Mouse (Mus musculus): ENCODE data around the gene Tfb2m. TPM values are rescaled to one million over a fixed set of nuclear protein-coding genes. Genes with fewer than 3 reads are reported as not detected.

The Tfb2m gene
- polyA plus RNA-seq, 1 experiment from 2014 or later = 31.1 TPM

DNA sequence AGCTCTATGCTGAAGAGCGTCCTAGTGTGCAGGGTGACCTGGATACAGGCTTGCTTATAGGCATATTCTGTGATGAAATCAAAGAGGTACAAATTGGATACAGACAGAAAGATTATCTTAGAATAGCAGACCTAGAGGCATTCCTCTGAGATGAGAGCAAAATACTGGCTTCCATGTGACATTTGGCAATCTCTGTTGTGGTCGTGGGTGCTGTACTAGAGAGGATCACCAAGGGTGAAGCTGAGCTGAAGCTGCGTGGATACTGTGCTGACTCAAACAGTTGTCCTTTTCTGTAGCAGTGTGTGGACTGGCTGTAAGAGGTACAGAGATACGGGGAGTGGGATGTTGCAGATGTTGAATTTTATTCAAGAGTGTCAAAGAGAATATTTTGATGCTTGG is 7.9 kb upstream of the Tfb2m start:
- Histone ChIP-seq H3K36me3 (no peaks in the 10 kb centered on the region), H3K4me3 (no peak overlapping the region), H3K4me1 (peaks cover 3% of the 10 kb centered on the region; the same call in 1 of the 2 replicates), H3K9ac (no peak overlapping the region), H3K9me3 (no peaks in the 10 kb centered on the region), H3K27ac (no peak overlapping the region), H3K4me2 (replicated peaks) (no peak overlapping the region), H3K27me3 (no peaks in the 10 kb centered on the region)
- WGBS = 78% methylated on average over 4 of the region's 4 CpGs
- ATAC-seq (ENCODE audit: insufficient number of reproducible peaks, insufficient read depth, low FRiP score, low TSS enrichment) = no peak

- peaks cover 4% of the 10 kb centered on the region for H3K4me1 ChIP-seq
- no peak overlapping the region for H3K4me2 ChIP-seq (replicated peaks)
- H3K36me3 ChIP-seq = no peaks in the 10 kb centered on the region
- H3K27me3 ChIP-seq = no peaks in the 10 kb centered on the region
- H3K4me3 ChIP-seq = no peak overlapping the region
- WGBS = 76% methylated on average over 5 of the region's 5 CpGs
- no peak overlapping the region for H3K27ac ChIP-seq
- no peaks in the 10 kb centered on the region for H3K9me3 ChIP-seq
- H3K9ac ChIP-seq = no peak overlapping the region
- no peak for ATAC-seq (ENCODE audit: insufficient number of reproducible peaks, insufficient read depth, low FRiP score, low TSS enrichment)
Observed at GRCm38 (mm10) chr1:179553197-179553948, 7.3 kb upstream of the Tfb2m start.

DNA sequence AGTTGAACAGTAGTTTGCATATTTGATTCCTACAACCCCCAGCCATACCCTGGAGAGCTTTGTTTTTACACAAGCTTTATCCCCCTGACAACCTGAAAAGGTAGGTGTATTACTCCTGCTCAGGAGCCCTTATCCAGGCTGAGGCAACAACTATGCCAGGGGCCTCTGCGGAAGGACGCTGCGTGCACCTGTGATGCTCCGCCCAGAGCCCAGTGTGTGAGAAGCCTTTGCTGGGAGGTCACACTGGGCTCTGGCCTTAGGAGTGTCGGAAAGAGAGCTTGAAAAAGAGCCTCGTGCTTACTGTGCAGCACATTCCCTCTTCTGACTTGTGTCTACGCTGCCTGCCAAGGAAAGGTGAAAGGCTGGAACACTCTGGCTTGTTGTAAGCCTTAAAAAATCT is 6.7 kb upstream of the Tfb2m start:
- no peaks in the 10 kb centered on the region for H3K36me3 ChIP-seq
- no peak overlapping the region for H3K4me2 ChIP-seq (replicated peaks)
- ATAC-seq (ENCODE audit: insufficient number of reproducible peaks, insufficient read depth, low FRiP score, low TSS enrichment) = no peak
- H3K4me1 ChIP-seq = peaks cover 11% of the 10 kb centered on the region
- no peak overlapping the region for H3K27ac ChIP-seq
- no peak overlapping the region for H3K4me3 ChIP-seq
- H3K9me3 ChIP-seq = no peaks in the 10 kb centered on the region
- no peaks in the 10 kb centered on the region for H3K27me3 ChIP-seq
- 52% methylated on average over 7 of the region's 7 CpGs for WGBS
- H3K9ac ChIP-seq = no peak overlapping the region

- H3K36me3 ChIP-seq = no peaks in the 10 kb centered on the region
- 84% methylated on average over 4 of the region's 4 CpGs for WGBS
- H3K27me3 ChIP-seq = no peaks in the 10 kb centered on the region
- no peak overlapping the region for H3K9ac ChIP-seq
- no peak overlapping the region for H3K4me2 ChIP-seq (replicated peaks)
- no peak overlapping the region for H3K4me3 ChIP-seq
- H3K27ac ChIP-seq = no peak overlapping the region
- no peak for ATAC-seq (ENCODE audit: insufficient number of reproducible peaks, insufficient read depth, low FRiP score, low TSS enrichment)
- no peaks in the 10 kb centered on the region for H3K9me3 ChIP-seq
- peaks cover 17% of the 10 kb centered on the region for H3K4me1 ChIP-seq
Observed at GRCm38 (mm10) chr1:179551921-179552320, 5.9 kb upstream of the Tfb2m start.

- WGBS = 86% methylated on average over 3 of the region's 3 CpGs
- Histone ChIP-seq H3K27me3 (no peaks in the 10 kb centered on the region), H3K27ac (no peak overlapping the region), H3K4me1 (peaks cover 14% of the 10 kb centered on the region), H3K9me3 (no peaks in the 10 kb centered on the region), H3K36me3 (no peaks in the 10 kb centered on the region), H3K4me2 (replicated peaks) (no peak overlapping the region), H3K9ac (no peak overlapping the region), H3K4me3 (no peak overlapping the region)
- ATAC-seq (ENCODE audit: insufficient number of reproducible peaks, insufficient read depth, low FRiP score, low TSS enrichment) = no peak
Observed at GRCm38 (mm10) chr1:179551336-179551735, 5.3 kb upstream of the Tfb2m start.

- H3K27ac ChIP-seq = no peak overlapping the region
- H3K4me1 ChIP-seq = peaks cover 20% of the 10 kb centered on the region
- no peaks in the 10 kb centered on the region for H3K27me3 ChIP-seq
- no peak for ATAC-seq (ENCODE audit: insufficient number of reproducible peaks, insufficient read depth, low FRiP score, low TSS enrichment)
- H3K4me2 ChIP-seq (replicated peaks) = no peak overlapping the region
- no peaks in the 10 kb centered on the region for H3K36me3 ChIP-seq
- H3K4me3 ChIP-seq = no peak overlapping the region
- no peaks in the 10 kb centered on the region for H3K9me3 ChIP-seq
- 91% methylated on average over 5 of the region's 5 CpGs for WGBS
- H3K9ac ChIP-seq = no peak overlapping the region
Observed at GRCm38 (mm10) chr1:179548996-179549752, 3.1 kb upstream of the Tfb2m start.

GRCm38 (mm10) chr1:179548220-179548619 is 2.2 kb upstream of the Tfb2m start:
- Histone ChIP-seq H3K9me3 (no peaks in the 10 kb centered on the region), H3K36me3 (no peaks in the 10 kb centered on the region), H3K27ac (no peak overlapping the region), H3K27me3 (no peaks in the 10 kb centered on the region), H3K4me2 (replicated peaks) (peak overlapping the region; percentile 85; the same call in 1 of the 2 replicates), H3K9ac (0 out of 2 replicates have a peak overlapping the region, but pooled peaks have one; percentile 27), H3K4me1 (peaks cover 20% of the 10 kb centered on the region), H3K4me3 (no peak overlapping the region)
- ATAC-seq (ENCODE audit: insufficient number of reproducible peaks, insufficient read depth, low FRiP score, low TSS enrichment) = no peak
- 54% methylated on average over 11 of the region's 11 CpGs for WGBS

GRCm38 (mm10) chr1:179547176-179547575 is 1.1 kb upstream of the Tfb2m start:
- Histone ChIP-seq H3K27me3 (no peaks in the 10 kb centered on the region), H3K9ac (peak overlapping the region; percentile 85; the same call in 1 of the 2 replicates), H3K4me3 (peak overlapping the region; percentile 80), H3K4me1 (peaks cover 20% of the 10 kb centered on the region), H3K4me2 (replicated peaks) (peak overlapping the region; percentile 85), H3K36me3 (no peaks in the 10 kb centered on the region), H3K9me3 (no peaks in the 10 kb centered on the region), H3K27ac (peak overlapping the region; percentile 90; the same call in 1 of the 2 replicates)
- WGBS = 10% methylated on average over 5 of the region's 5 CpGs
- no peak for ATAC-seq (ENCODE audit: insufficient number of reproducible peaks, insufficient read depth, low FRiP score, low TSS enrichment)

DNA sequence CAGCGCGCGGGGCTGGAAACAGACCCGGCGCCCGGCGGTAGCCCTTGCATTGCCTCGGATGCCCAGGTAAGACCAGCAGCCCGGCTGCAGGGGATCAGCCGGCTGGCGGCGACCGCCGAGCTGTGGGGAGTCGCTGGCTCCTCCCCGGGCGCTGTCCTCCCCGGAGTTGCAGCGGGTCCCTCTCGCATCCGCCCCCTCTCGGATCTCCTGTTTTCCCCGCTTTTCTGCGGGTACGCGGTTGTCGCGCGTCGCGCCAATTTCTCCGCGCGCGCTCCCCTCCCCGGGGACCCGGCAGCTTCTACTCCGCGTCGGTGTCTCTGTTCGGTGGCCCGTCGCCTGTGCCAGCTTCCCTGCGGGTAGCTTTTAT is 467 bp upstream of the Tfb2m start:
- Histone ChIP-seq H3K27ac (peak overlapping the region; percentile 90), H3K4me3 (peak overlapping the region; percentile 80), H3K36me3 (no peaks in the 10 kb centered on the region), H3K27me3 (no peaks in the 10 kb centered on the region), H3K4me1 (peaks cover 20% of the 10 kb centered on the region), H3K9ac (peak overlapping the region; percentile 85), H3K4me2 (replicated peaks) (peak overlapping the region; percentile 85), H3K9me3 (no peaks in the 10 kb centered on the region)
- WGBS = under 1% methylated on average over 39 of the region's 44 CpGs
- peak; percentile 85 for ATAC-seq (ENCODE audit: insufficient number of reproducible peaks, insufficient read depth, low FRiP score, low TSS enrichment)

- Histone ChIP-seq H3K27ac (no peak overlapping the region), H3K27me3 (no peaks in the 10 kb centered on the region), H3K4me3 (no peak overlapping the region), H3K9ac (no peak overlapping the region), H3K9me3 (no peaks in the 10 kb centered on the region), H3K36me3 (peaks cover 13% of the 10 kb centered on the region; the same call in 1 of the 2 replicates), H3K4me2 (replicated peaks) (no peak overlapping the region), H3K4me1 (peaks cover 7% of the 10 kb centered on the region; the same call in 1 of the 2 replicates)
- WGBS = 60% methylated on average over 3 of the region's 3 CpGs
- ATAC-seq (ENCODE audit: insufficient number of reproducible peaks, insufficient read depth, low FRiP score, low TSS enrichment) = no peak
Observed at GRCm38 (mm10) chr1:179541502-179541901, 4.6 kb downstream of the Tfb2m start.

DNA sequence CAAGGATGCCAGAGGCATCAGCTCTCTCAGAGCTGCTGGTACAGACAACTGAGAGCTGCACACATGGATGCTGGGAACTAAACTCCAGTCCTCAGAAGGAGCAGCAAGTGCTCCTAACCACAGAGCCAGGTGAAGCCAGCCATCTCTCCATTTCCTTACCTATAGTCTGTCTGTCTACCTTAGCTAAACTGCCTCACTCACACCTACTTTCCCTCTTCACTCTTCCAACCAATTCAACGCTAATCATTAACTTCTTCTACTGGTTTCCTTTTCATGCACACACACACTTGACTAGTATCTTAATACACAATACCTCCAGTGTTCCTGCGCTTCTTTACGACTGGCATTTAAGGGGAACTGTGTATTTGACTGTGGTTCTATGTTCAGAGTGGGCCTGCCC is 6.2 kb downstream of the Tfb2m start:
- no peak overlapping the region for H3K9ac ChIP-seq
- peaks cover 13% of the 10 kb centered on the region; the same call in 1 of the 2 replicates for H3K36me3 ChIP-seq
- no peak overlapping the region for H3K27ac ChIP-seq
- H3K4me2 ChIP-seq (replicated peaks) = no peak overlapping the region
- 94% methylated on average over 3 of the region's 3 CpGs for WGBS
- H3K27me3 ChIP-seq = no peaks in the 10 kb centered on the region
- peaks cover under 1% of the 10 kb centered on the region; the same call in 1 of the 2 replicates for H3K4me1 ChIP-seq
- no peak for ATAC-seq (ENCODE audit: insufficient number of reproducible peaks, insufficient read depth, low FRiP score, low TSS enrichment)
- no peaks in the 10 kb centered on the region for H3K9me3 ChIP-seq
- H3K4me3 ChIP-seq = no peak overlapping the region

- no peaks in the 10 kb centered on the region for H3K4me1 ChIP-seq
- no peaks in the 10 kb centered on the region for H3K9me3 ChIP-seq
- H3K27me3 ChIP-seq = no peaks in the 10 kb centered on the region
- no peak overlapping the region for H3K4me2 ChIP-seq (replicated peaks)
- ATAC-seq (ENCODE audit: insufficient number of reproducible peaks, insufficient read depth, low FRiP score, low TSS enrichment) = no peak
- H3K4me3 ChIP-seq = no peak overlapping the region
- H3K27ac ChIP-seq = no peak overlapping the region
- H3K36me3 ChIP-seq = peaks cover 17% of the 10 kb centered on the region; the same call in 1 of the 2 replicates
- H3K9ac ChIP-seq = no peak overlapping the region
- WGBS = 93% methylated on average over 3 of the region's 3 CpGs
Observed at GRCm38 (mm10) chr1:179539054-179539453, 7.0 kb downstream of the Tfb2m start.

Data from embryonic facial prominence, embryonic 12.5 days (tissue).